ENCODE assay signal across 10 mouse cellular contexts in genomic region chr14:31062277-31062676, GRCm38 (mm10). TPM values are rescaled to one million over a fixed set of nuclear protein-coding genes. Genes with fewer than 3 reads are reported as not detected.
DNase-seq lines count a peak whose midpoint lies in the region; ATAC-seq and TF ChIP-seq lines count a peak whose summit lies in the region.
"Had no signal": no experiment of that assay in that cellular context is flagged by ENCODE, and none has a peak within 500 bp of the region (broad histone marks: within the 10 kb centered on the region; RNA-seq: fewer than 3 reads in every experiment).

No protein-coding gene starts in this region.

- TF ChIP-seq POLR2A in CH12.LX (IDR thresholded peaks at IDR 0.05; ENCODE audit: low read depth, low read length) = no peak

- H3K9ac ChIP-seq in intestine, postnatal 0 days (ENCODE audit: low read depth, low read length) = no peak overlapping the region
- H3K9ac ChIP-seq in intestine, embryonic 16.5 days (ENCODE audit: low read depth, low read length) = no peak overlapping the region
- no peak overlapping the region for H3K9ac ChIP-seq in CH12.LX (ENCODE audit: insufficient read depth, low read depth)
- H3K9ac ChIP-seq in lung, embryonic 14.5 days = no peak overlapping the region
- no peak overlapping the region for H3K9ac ChIP-seq in forebrain, embryonic 11.5 days (ENCODE audit: low read length)
- H3K9ac ChIP-seq: limb, embryonic 13.5 days had no signal

- H3K9me3 ChIP-seq in intestine, postnatal 0 days (ENCODE audit: control insufficient read depth) = no peaks in the 10 kb centered on the region
- H3K9me3 ChIP-seq in intestine, embryonic 16.5 days (ENCODE audit: control insufficient read depth, low read length) = no peaks in the 10 kb centered on the region
- no peaks in the 10 kb centered on the region for H3K9me3 ChIP-seq in CH12.LX (replicated peaks; ENCODE audit: low read length)
- no peaks in the 10 kb centered on the region for H3K9me3 ChIP-seq in lung, embryonic 14.5 days (ENCODE audit: low read depth, low read length)
- no peaks in the 10 kb centered on the region for H3K9me3 ChIP-seq in forebrain, embryonic 11.5 days (ENCODE audit: control insufficient read depth, low read length)
- H3K9me3 ChIP-seq: limb, embryonic 13.5 days had no signal

- DNase-seq in CH12.LX (ENCODE audit: extremely low read depth) (peak; percentile 27), NIH3T3 (ENCODE audit: low read depth) (peak; percentile 14)
- DNase-seq in lung, embryonic 14.5 days = peak; percentile 50
- no peak for DNase-seq in spleen, postnatal 4 days (ENCODE audit: low spot score in 2 of 2)
- no peak for DNase-seq in forebrain, embryonic 11.5 days (ENCODE audit: low spot score)
- DNase-seq in testis, postnatal 10 days (ENCODE audit: low spot score) = no peak

- in situ Hi-C loops in CH12.LX (cut with MboI; ENCODE audit: low pct_ligation_motif_present, low pct_unique_long_range_greater_than_20kb, low sequenced_read_pairs) = no loop called here

- TF ChIP-seq EP300 in CH12.LX (IDR thresholded peaks at IDR 0.05; ENCODE audit: low read length) = no peak

- no peak overlapping the region for H3K4me3 ChIP-seq in intestine, postnatal 0 days (ENCODE audit: low read depth, low read length)
- H3K4me3 ChIP-seq in intestine, embryonic 16.5 days (ENCODE audit: low read length) = no peak overlapping the region
- no peak overlapping the region for H3K4me3 ChIP-seq in CH12.LX (replicated peaks in 1 of 3; ENCODE audit: low read depth in 2 of 3, low read length in 2 of 3, poor library complexity in 1 of 3)
- no peak overlapping the region for H3K4me3 ChIP-seq in lung, embryonic 14.5 days (ENCODE audit: low read depth, low read length)
- H3K4me3 ChIP-seq in forebrain, embryonic 11.5 days (ENCODE audit: low read depth, low read length) = no peak overlapping the region
- H3K4me3 ChIP-seq: limb, embryonic 13.5 days; myocyte had no signal

- no peak overlapping the region for H3K27ac ChIP-seq in intestine, postnatal 0 days (ENCODE audit: low read depth, low read length)
- no peak overlapping the region for H3K27ac ChIP-seq in intestine, embryonic 16.5 days (ENCODE audit: low read length)
- H3K27ac ChIP-seq in CH12.LX (ENCODE audit: insufficient read depth, low read depth) = no peak overlapping the region
- H3K27ac ChIP-seq in lung, embryonic 14.5 days (ENCODE audit: low read depth) = no peak overlapping the region
- no peak overlapping the region for H3K27ac ChIP-seq in forebrain, embryonic 11.5 days (ENCODE audit: low read depth, low read length)
- H3K27ac ChIP-seq: limb, embryonic 13.5 days had no signal

- H3K4me1 ChIP-seq in intestine, postnatal 0 days (replicated peaks; ENCODE audit: control insufficient read depth, insufficient read depth, low read length) = no peaks in the 10 kb centered on the region
- no peaks in the 10 kb centered on the region for H3K4me1 ChIP-seq in intestine, embryonic 16.5 days (ENCODE audit: control insufficient read depth, insufficient read depth, low read length)
- H3K4me1 ChIP-seq in CH12.LX (ENCODE audit: control insufficient read depth in 1 of 2, insufficient read depth in 2 of 2) = no peaks in the 10 kb centered on the region
- no peaks in the 10 kb centered on the region for H3K4me1 ChIP-seq in lung, embryonic 14.5 days (ENCODE audit: insufficient read depth)
- H3K4me1 ChIP-seq in forebrain, embryonic 11.5 days (replicated peaks; ENCODE audit: control insufficient read depth, insufficient read depth, low read length) = no peaks in the 10 kb centered on the region
- H3K4me1 ChIP-seq: limb, embryonic 13.5 days had no signal

- WGBS in intestine, postnatal 0 days = 59% methylated on average over 1 of the region's 1 CpGs
- 74% methylated on average over 1 of the region's 1 CpGs for WGBS in intestine, embryonic 16.5 days
- 62% methylated on average over 1 of the region's 1 CpGs for WGBS in lung, embryonic 14.5 days
- WGBS in forebrain, embryonic 11.5 days = 81% methylated on average over 1 of the region's 1 CpGs

- no peak overlapping the region for H3K4me2 ChIP-seq in intestine, postnatal 0 days (replicated peaks; ENCODE audit: low read depth)
- no peak overlapping the region for H3K4me2 ChIP-seq in intestine, embryonic 16.5 days (ENCODE audit: low read depth, low read length)
- no peak overlapping the region for H3K4me2 ChIP-seq in CH12.LX (ENCODE audit: insufficient read depth, low read depth, poor library complexity, severe bottlenecking)
- H3K4me2 ChIP-seq in lung, embryonic 14.5 days = no peak overlapping the region
- no peak overlapping the region for H3K4me2 ChIP-seq in forebrain, embryonic 11.5 days (ENCODE audit: low read depth, low read length, severe bottlenecking)
- H3K4me2 ChIP-seq: limb, embryonic 13.5 days had no signal

- no peaks in the 10 kb centered on the region for H3K27me3 ChIP-seq in intestine, postnatal 0 days (replicated peaks; ENCODE audit: control insufficient read depth, insufficient read depth, low read length)
- H3K27me3 ChIP-seq in intestine, embryonic 16.5 days (replicated peaks; ENCODE audit: control insufficient read depth, insufficient read depth, low read length) = no peaks in the 10 kb centered on the region
- H3K27me3 ChIP-seq in CH12.LX (replicated peaks) = no peaks in the 10 kb centered on the region
- H3K27me3 ChIP-seq in lung, embryonic 14.5 days (ENCODE audit: insufficient read depth, low read length) = no peaks in the 10 kb centered on the region
- no peaks in the 10 kb centered on the region for H3K27me3 ChIP-seq in forebrain, embryonic 11.5 days (ENCODE audit: control insufficient read depth, insufficient read depth, low read length)
- H3K27me3 ChIP-seq: limb, embryonic 13.5 days had no signal

- peak; percentile 64 for TF ChIP-seq CTCF in intestine, postnatal 0 days (IDR thresholded peaks at IDR 0.05; ENCODE audit: low read depth)
- TF ChIP-seq CTCF in CH12.LX (conservative IDR thresholded peaks at IDR 0.05 in 1 of 2, IDR thresholded peaks at IDR 0.05 in 1 of 2; ENCODE audit: low read depth in 2 of 2, low read length in 2 of 2) = peak; percentile 42 to 59
- peak; percentile 48 for TF ChIP-seq CTCF in lung, embryonic 14.5 days (IDR thresholded peaks at IDR 0.05; ENCODE audit: low read depth)

- peaks cover 38% of the 10 kb centered on the region for H3K36me3 ChIP-seq in intestine, postnatal 0 days (ENCODE audit: control insufficient read depth, insufficient read depth)
- peaks cover 10% of the 10 kb centered on the region; the same call in 1 of the 2 replicates for H3K36me3 ChIP-seq in intestine, embryonic 16.5 days (ENCODE audit: control insufficient read depth, insufficient read depth, low read length)
- H3K36me3 ChIP-seq in CH12.LX (replicated peaks in 1 of 2; ENCODE audit: control insufficient read depth in 1 of 2, insufficient read depth in 1 of 2, low read length in 1 of 2) = peaks cover 28 to 65% of the 10 kb centered on the region in 2 experiments
- H3K36me3 ChIP-seq in lung, embryonic 14.5 days (ENCODE audit: insufficient read depth) = peaks cover 86% of the 10 kb centered on the region
- peaks cover 13% of the 10 kb centered on the region for H3K36me3 ChIP-seq in forebrain, embryonic 11.5 days (ENCODE audit: control insufficient read depth, insufficient read depth, low read length)

- dilution Hi-C loops in CH12.LX (cut with MboI; ENCODE audit: extremely low pct_ligation_motif_present, extremely low pct_unique_long_range_greater_than_20kb, low sequenced_read_pairs) = no loop called here

- H3K79me2 ChIP-seq in CH12.LX (replicated peaks; ENCODE audit: control insufficient read depth, extremely low read depth, insufficient read depth, poor library complexity, severe bottlenecking) = no peaks in the 10 kb centered on the region

- no peak for ATAC-seq in intestine, postnatal 0 days
- ATAC-seq in intestine, embryonic 16.5 days = no peak
- ATAC-seq in lung, embryonic 14.5 days (ENCODE audit: insufficient read depth) = no peak
- ATAC-seq in forebrain, embryonic 11.5 days (replicated peaks; ENCODE audit: low FRiP score) = no peak

- no peak; the same call in 1 of the 2 replicates for TF ChIP-seq RAD21 in CH12.LX (IDR thresholded peaks at IDR 0.05; ENCODE audit: low read depth, low read length)

TF ChIP-seq in CH12.LX, 34 proteins besides CTCF, POLR2A, EP300 and RAD21:
- TF ChIP-seq MAX (IDR thresholded peaks at IDR 0.05; ENCODE audit: low read length) = no peak
- no peak for TF ChIP-seq KAT2A (IDR thresholded peaks at IDR 0.05; ENCODE audit: insufficient replicate concordance, low read length)
- TF ChIP-seq ZNF384 (IDR thresholded peaks at IDR 0.05; ENCODE audit: low read depth, low read length) = no peak
- no peak for TF ChIP-seq SMC3 (IDR thresholded peaks at IDR 0.05; ENCODE audit: low read depth, low read length)

RNA-seq across cellular contexts. Expression of gene Gnl3, which starts 43.3 kb away (rescaled TPM):
- 53.5 and 59.6 TPM in 2 replicates for polyA plus RNA-seq in intestine, postnatal 0 days (2015; fragmentation: Nextera tagmentation; extraction: Ambion mirVana)
- polyA plus RNA-seq in intestine, embryonic 16.5 days (2015; fragmentation: Nextera tagmentation; extraction: Ambion mirVana) = 96.5 and 107 TPM in 2 replicates
- total RNA-seq in CH12.LX (2012; rRNA removed) = 136 and 207 TPM in 2 replicates
- total RNA-seq in CH12.LX (2014; rRNA removed) = 321 and 385 TPM in 2 replicates
- 364 and 365 TPM in 2 replicates for polyA plus RNA-seq in CH12.LX (2012; ENCODE audit: insufficient read length, low read depth)
- 126 and 128 TPM in 2 replicates for polyA plus RNA-seq in lung, embryonic 14.5 days (2014; fragmentation: Nextera tagmentation; extraction: Ambion mirVana)
- polyA plus RNA-seq in forebrain, embryonic 11.5 days (2014; fragmentation: Nextera tagmentation; extraction: Ambion mirVana) = 110 and 120 TPM in 2 replicates

RNA-seq across cellular contexts. Expression of gene Pbrm1, which starts 43.3 kb away (rescaled TPM):
- 33.1 and 39.8 TPM in 2 replicates for polyA plus RNA-seq in intestine, postnatal 0 days (2015; fragmentation: Nextera tagmentation; extraction: Ambion mirVana)
- polyA plus RNA-seq in intestine, embryonic 16.5 days (2015; fragmentation: Nextera tagmentation; extraction: Ambion mirVana) = 74.1 and 79.2 TPM in 2 replicates
- total RNA-seq in CH12.LX (2012; rRNA removed) (20.4 and 25.6 TPM in 2 replicates), CH12.LX (2014; rRNA removed) (22.6 and 24.6 TPM in 2 replicates)
- polyA plus RNA-seq in CH12.LX (2012; ENCODE audit: insufficient read length, low read depth) = 22.5 and 28.8 TPM in 2 replicates
- 101 and 110 TPM in 2 replicates for polyA plus RNA-seq in lung, embryonic 14.5 days (2014; fragmentation: Nextera tagmentation; extraction: Ambion mirVana)
- polyA plus RNA-seq in forebrain, embryonic 11.5 days (2014; fragmentation: Nextera tagmentation; extraction: Ambion mirVana) = 135 and 136 TPM in 2 replicates

Comparison
In these comparisons a context has a peak if more than half of its experiments do, and no peak if none do; other contexts are left out.
1. DNase-seq: peak in CH12.LX (single experiment), NIH3T3 (single experiment) and lung, embryonic 14.5 days (single experiment); none in spleen, postnatal 4 days (0 of 2), forebrain, embryonic 11.5 days (single experiment) and testis, postnatal 10 days (single experiment).
2. Peak in every context shown above with its lines, with median percentiles within 50 percentile points of each other: CTCF ChIP-seq.